ENCODE assay signal across 9 mouse cellular contexts in the genomic region with DNA sequence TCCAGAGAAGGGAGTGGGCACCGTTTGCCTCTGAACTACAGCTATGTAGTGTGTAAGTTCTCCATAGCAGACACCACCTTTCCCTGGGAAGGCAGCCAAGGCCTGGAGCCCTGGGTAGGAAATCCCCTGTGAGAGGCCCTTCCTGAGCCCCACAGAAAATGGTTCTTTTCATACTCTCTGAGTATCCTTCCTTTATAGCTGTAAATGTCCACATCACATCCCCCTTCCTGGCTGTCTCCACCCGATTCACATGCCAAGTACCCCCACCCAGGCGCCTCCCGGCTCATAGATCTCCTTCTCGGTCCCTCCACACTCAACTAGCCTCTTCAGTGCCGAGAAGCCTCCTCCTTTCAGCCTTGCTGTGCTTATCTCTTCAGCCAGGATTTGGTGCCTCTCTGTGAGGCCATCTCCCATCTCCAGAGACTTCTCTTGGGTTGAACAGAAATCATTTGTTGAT. TPM values are rescaled to one million over a fixed set of nuclear protein-coding genes. Genes with fewer than 3 reads are reported as not detected.
DNase-seq lines count a peak whose midpoint lies in the region; ATAC-seq and TF ChIP-seq lines count a peak whose summit lies in the region.
"Had no signal": no experiment of that assay in that cellular context is flagged by ENCODE, and none has a peak within 500 bp of the region (broad histone marks: within the 10 kb centered on the region; RNA-seq: fewer than 3 reads in every experiment).

No protein-coding gene starts in this region.

- H3K4me3 ChIP-seq in kidney, adult 2 months (ENCODE audit: insufficient read depth, low read depth, low read length) = no peak overlapping the region
- no peak overlapping the region for H3K4me3 ChIP-seq in stomach, embryonic 14.5 days (ENCODE audit: low read depth, low read length)
- H3K4me3 ChIP-seq in stomach, postnatal 0 days (ENCODE audit: low read depth, low read length) = no peak overlapping the region

- peak; percentile 35; the same call in 1 of the 2 replicates for ATAC-seq in stomach, embryonic 14.5 days (ENCODE audit: insufficient number of reproducible peaks, insufficient read depth, low FRiP score, low read depth)
- ATAC-seq in stomach, postnatal 0 days (ENCODE audit: low FRiP score, low TSS enrichment) = no peak

- no peak overlapping the region for H3K4me2 ChIP-seq in stomach, embryonic 14.5 days (replicated peaks; ENCODE audit: low read depth, low read length)
- H3K4me2 ChIP-seq in stomach, postnatal 0 days (replicated peaks; ENCODE audit: low read depth) = no peak overlapping the region

- TF ChIP-seq POLR2A in kidney, adult 2 months (IDR thresholded peaks at IDR 0.05; ENCODE audit: low read depth, low read length) = no peak

- no peak for TF ChIP-seq CTCF in kidney, adult 2 months (conservative IDR thresholded peaks at IDR 0.05; ENCODE audit: insufficient read depth, insufficient read length, low read depth, low read length)
- no peak for TF ChIP-seq CTCF in stomach, postnatal 0 days (IDR thresholded peaks at IDR 0.05; ENCODE audit: low read depth)

- no peaks in the 10 kb centered on the region for H3K36me3 ChIP-seq in kidney, adult 2 months (ENCODE audit: control insufficient read depth, insufficient read depth, low read length)
- no peaks in the 10 kb centered on the region for H3K36me3 ChIP-seq in stomach, embryonic 14.5 days (ENCODE audit: control insufficient read depth, insufficient read depth, low read length)
- no peaks in the 10 kb centered on the region for H3K36me3 ChIP-seq in stomach, postnatal 0 days (ENCODE audit: control insufficient read depth, insufficient read depth, low read length)

- WGBS in kidney, adult 2 months = 66% methylated on average over 6 of the region's 6 CpGs
- WGBS in stomach, embryonic 14.5 days = 57% methylated on average over 6 of the region's 6 CpGs
- 43% methylated on average over 6 of the region's 6 CpGs for WGBS in stomach, postnatal 0 days

- no peak overlapping the region for H3K9ac ChIP-seq in stomach, embryonic 14.5 days (replicated peaks; ENCODE audit: low read depth, low read length)
- no peak overlapping the region for H3K9ac ChIP-seq in stomach, postnatal 0 days (ENCODE audit: low read length)

- DNase-seq in adrenal gland, postnatal 10 days = peak; percentile 33
- DNase-seq in adrenal gland, postnatal 4 days (ENCODE audit: low spot score in 2 of 2) = no peak
- DNase-seq in kidney, adult 2 months = peak; percentile 24
- no peak for DNase-seq in kidney, adult 11 months
- no peak for DNase-seq in stomach, postnatal 0 days (ENCODE audit: low spot score)
- DNase-seq in left cerebral cortex, postnatal 4 days = no peak
- no peak for DNase-seq in embryo, embryonic 10 days (ENCODE audit: low spot score)
- DNase-seq: spleen, adult 18-20 months had no signal

- intact Hi-C loops in left cerebral cortex, postnatal 4 days (cut with DNase I) = no loop called here

- no peak for TF ChIP-seq EP300 in stomach, postnatal 0 days (optimal IDR thresholded peaks at IDR 0.05)

- no peaks in the 10 kb centered on the region for H3K9me3 ChIP-seq in stomach, embryonic 14.5 days (ENCODE audit: control insufficient read depth, low read depth, low read length)
- no peaks in the 10 kb centered on the region for H3K9me3 ChIP-seq in stomach, postnatal 0 days (ENCODE audit: control insufficient read depth, low read length)

- no peaks in the 10 kb centered on the region for H3K4me1 ChIP-seq in kidney, adult 2 months (ENCODE audit: control insufficient read depth, insufficient read depth, low read length)
- 0 out of 2 replicates have a peak, but pooled peaks cover 4% of the 10 kb centered on the region for H3K4me1 ChIP-seq in stomach, embryonic 14.5 days (ENCODE audit: control insufficient read depth, insufficient read depth, low read length)
- H3K4me1 ChIP-seq in stomach, postnatal 0 days (replicated peaks; ENCODE audit: control insufficient read depth, insufficient read depth) = no peaks in the 10 kb centered on the region

- no peaks in the 10 kb centered on the region for H3K27me3 ChIP-seq in kidney, adult 2 months (replicated peaks; ENCODE audit: control insufficient read depth, insufficient read depth, low read length)
- no peaks in the 10 kb centered on the region for H3K27me3 ChIP-seq in stomach, embryonic 14.5 days (ENCODE audit: control insufficient read depth, insufficient read depth, low read length)
- no peaks in the 10 kb centered on the region for H3K27me3 ChIP-seq in stomach, postnatal 0 days (ENCODE audit: control insufficient read depth, insufficient read depth, low read length)

- no peak overlapping the region for H3K27ac ChIP-seq in kidney, adult 2 months (ENCODE audit: insufficient read depth, low read depth, low read length)
- peak overlapping the region; percentile 16; the same call in 1 of the 2 replicates for H3K27ac ChIP-seq in stomach, embryonic 14.5 days (ENCODE audit: low read length)
- H3K27ac ChIP-seq in stomach, postnatal 0 days (replicated peaks) = no peak overlapping the region

RNA-seq across cellular contexts. Expression of a gene that starts 10.7 kb away (rescaled TPM):
- total RNA-seq in adrenal gland, postnatal 10 days (2021) = 10 to 100 TPM in 1 of 2 experiments, 1 to 10 TPM in 1; 9.4 to 10.9 TPM
- total RNA-seq in adrenal gland, postnatal 4 days (2021) = 10 to 100 TPM; 12.2 to 14.2 TPM
- polyA plus RNA-seq in kidney, adult 2 months (2012; rRNA removed) = 4.2 and 4.9 TPM in 2 replicates
- 9.9 and 10.6 TPM in 2 replicates for polyA plus RNA-seq in stomach, embryonic 14.5 days (2014; fragmentation: Nextera tagmentation; extraction: Ambion mirVana)
- polyA plus RNA-seq in stomach, postnatal 0 days (2015; fragmentation: Nextera tagmentation; extraction: Ambion mirVana) = 2.6 and 3.6 TPM in 2 replicates
- total RNA-seq in left cerebral cortex, postnatal 4 days (2021) = 1 to 10 TPM; 4.2 to 4.9 TPM

Comparison
In these comparisons a context has a peak if more than half of its experiments do, and no peak if none do; other contexts are left out.
1. DNase-seq: peak in adrenal gland, postnatal 10 days (single experiment) and kidney, adult 2 months (single experiment); none in adrenal gland, postnatal 4 days (0 of 2), kidney, adult 11 months (single experiment), stomach, postnatal 0 days (single experiment), left cerebral cortex, postnatal 4 days (single experiment) and embryo, embryonic 10 days (single experiment).